Mouse (Mus musculus) E14TG2a.4 (cell line): ENCODE data around the gene Sh3bp5.

Experiments
- H3K27me3 ChIP-seq: 2 replicates; pipeline ENCODE4 v1.6.1; 2014; ENCODE audit warnings: low read length, control low read depth; ENCODE audit not compliant: insufficient read depth
- H3K36me3 ChIP-seq: 2 replicates; pipeline ENCODE4 v1.6.1; 2014; ENCODE audit warnings: low read length, control low read depth; ENCODE audit not compliant: insufficient read depth
- H3K4me1 ChIP-seq: replicated peaks from 2 replicates; pipeline ENCODE4 v1.6.1; 2014; ENCODE audit warnings: low read depth, low read length, control low read depth
- H3K4me3 ChIP-seq: replicated peaks from 2 replicates; pipeline ENCODE4 v1.5.1; 2014; ENCODE audit warnings: mild to moderate bottlenecking, low read length
- H3K9me3 ChIP-seq: 2 replicates; pipeline ENCODE4 v1.6.1; 2014; ENCODE audit warnings: low read length, control low read depth
- CTCF ChIP-seq: conservative IDR thresholded peaks from 2 replicates; pipeline ENCODE4 v1.5.1; 2014; ENCODE audit warnings: low read length
- NANOG ChIP-seq: IDR thresholded peaks from 2 replicates; pipeline ENCODE4 v1.6.1; 2014; ENCODE audit warnings: borderline replicate concordance, low read length, mixed read lengths
- POU5F1 ChIP-seq: IDR thresholded peaks from 2 replicates; pipeline ENCODE4 v1.6.1; 2014; ENCODE audit warnings: low read length, borderline replicate concordance

Sh3bp5 gene

DNA sequence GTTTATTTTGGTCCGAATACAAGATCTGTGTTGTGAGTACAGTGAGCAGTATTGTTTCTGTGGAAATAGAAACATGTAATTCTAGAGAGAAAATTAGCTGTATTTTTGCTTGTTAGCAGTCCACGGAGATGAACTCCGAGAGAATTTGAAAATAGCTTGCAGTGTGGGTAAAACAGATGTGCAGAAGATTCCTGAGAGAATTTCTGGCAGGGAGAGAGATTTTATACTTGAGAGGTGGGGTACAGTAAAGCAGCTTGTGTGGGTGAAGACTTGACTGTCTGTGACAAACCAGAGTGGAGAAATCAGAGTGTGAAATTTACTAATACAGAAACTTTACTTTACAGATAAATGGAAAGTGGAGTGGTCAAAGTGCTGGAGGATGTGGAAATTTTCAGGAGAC is 66.5 kb downstream of the Sh3bp5 start:
- H3K4me3 ChIP-seq = no peak overlapping the region
- H3K4me1 ChIP-seq = no peaks in the 10 kb centered on the region
- H3K36me3 ChIP-seq = peaks cover 70% of the 10 kb centered on the region
- TF ChIP-seq CTCF = no peak
- no peaks in the 10 kb centered on the region for H3K27me3 ChIP-seq
- H3K9me3 ChIP-seq = no peaks in the 10 kb centered on the region

DNA sequence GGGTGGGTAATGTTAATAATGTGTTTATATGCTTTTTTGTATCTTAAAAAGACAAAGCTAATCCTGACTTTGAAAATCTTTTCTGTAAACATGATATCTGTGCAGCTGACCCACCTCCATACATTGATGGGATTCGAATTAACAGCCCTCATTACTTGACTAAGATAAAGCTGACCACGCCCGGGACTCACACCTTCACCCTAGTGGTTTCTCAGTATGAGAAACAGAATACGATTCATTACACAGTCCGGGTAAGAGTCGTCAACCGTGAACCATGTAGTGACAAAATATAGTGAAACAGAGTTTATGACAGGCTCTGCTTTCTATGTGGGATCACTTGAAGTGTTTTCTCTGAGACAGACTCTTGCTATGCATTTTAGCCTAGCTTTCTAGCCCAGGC is 67.9 kb downstream of the Sh3bp5 start:
- Histone ChIP-seq H3K27me3 (no peaks in the 10 kb centered on the region), H3K36me3 (peaks cover 67% of the 10 kb centered on the region), H3K9me3 (no peaks in the 10 kb centered on the region), H3K4me3 (no peak overlapping the region), H3K4me1 (no peaks in the 10 kb centered on the region)
- TF ChIP-seq CTCF (no peak), POU5F1 (no peak), NANOG (no peak)

DNA sequence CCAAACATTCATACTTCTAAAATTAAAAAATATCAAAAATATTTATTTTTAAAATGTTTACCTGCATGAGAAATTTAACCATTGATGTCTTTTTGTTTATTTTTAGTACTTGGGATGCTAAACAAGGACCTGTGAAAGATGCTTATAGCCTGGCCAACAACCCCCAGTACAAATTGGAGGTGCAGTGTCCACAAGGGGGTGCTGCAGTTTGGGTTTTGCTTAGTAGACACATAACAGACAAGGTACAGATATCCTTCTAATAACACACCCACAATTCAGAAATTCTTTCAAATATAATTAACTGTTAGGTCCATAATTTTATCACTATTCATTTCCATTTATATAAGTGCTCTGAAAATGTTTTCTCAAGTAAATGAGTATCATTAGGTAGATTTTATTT is 70.5 kb downstream of the Sh3bp5 start:
- no peaks in the 10 kb centered on the region for H3K4me1 ChIP-seq
- no peaks in the 10 kb centered on the region for H3K9me3 ChIP-seq
- peaks cover 59% of the 10 kb centered on the region for H3K36me3 ChIP-seq
- no peaks in the 10 kb centered on the region for H3K27me3 ChIP-seq
- no peak for TF ChIP-seq NANOG
- TF ChIP-seq CTCF = peak; percentile 55
- no peak overlapping the region for H3K4me3 ChIP-seq

GRCm38 (mm10) chr14:31364589-31364988 is 71.3 kb downstream of the Sh3bp5 start:
- Histone ChIP-seq H3K4me1 (no peaks in the 10 kb centered on the region), H3K36me3 (peaks cover 56% of the 10 kb centered on the region), H3K9me3 (no peaks in the 10 kb centered on the region), H3K4me3 (no peak overlapping the region), H3K27me3 (no peaks in the 10 kb centered on the region)
- TF ChIP-seq NANOG = no peak
- no peak for TF ChIP-seq CTCF
- no peak for TF ChIP-seq POU5F1

DNA sequence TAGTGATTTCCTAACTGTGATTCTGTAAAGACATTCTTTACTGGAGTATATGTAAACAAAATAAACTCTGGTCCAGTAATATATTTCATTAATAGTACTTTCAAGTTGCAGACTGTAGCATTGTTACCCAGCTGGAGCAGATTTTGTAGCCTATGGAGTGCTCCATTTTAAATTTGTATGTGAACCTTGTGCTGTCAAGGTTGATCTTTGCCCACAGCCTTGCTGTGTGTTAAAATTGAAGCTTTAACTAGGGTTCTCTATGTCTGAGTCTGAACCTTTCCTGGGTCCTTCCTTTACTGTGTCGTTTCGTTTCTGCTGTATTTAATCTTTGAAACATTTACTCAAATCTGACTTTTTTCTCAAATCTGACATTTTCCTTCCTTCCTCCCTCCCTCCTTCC is 73.6 kb downstream of the Sh3bp5 start:
- Histone ChIP-seq H3K9me3 (no peaks in the 10 kb centered on the region), H3K27me3 (no peaks in the 10 kb centered on the region), H3K36me3 (peaks cover 46% of the 10 kb centered on the region), H3K4me3 (no peak overlapping the region), H3K4me1 (no peaks in the 10 kb centered on the region)
- no peak for TF ChIP-seq POU5F1
- TF ChIP-seq NANOG = no peak
- no peak for TF ChIP-seq CTCF

GRCm38 (mm10) chr14:31345367-31345766 is 90.5 kb downstream of the Sh3bp5 start:
- no peaks in the 10 kb centered on the region for H3K9me3 ChIP-seq
- no peaks in the 10 kb centered on the region for H3K27me3 ChIP-seq
- no peaks in the 10 kb centered on the region for H3K4me1 ChIP-seq
- no peak for TF ChIP-seq POU5F1
- no peak for TF ChIP-seq NANOG
- no peak for TF ChIP-seq CTCF
- peaks cover 27% of the 10 kb centered on the region for H3K36me3 ChIP-seq
- H3K4me3 ChIP-seq = no peak overlapping the region

GRCm38 (mm10) chr14:31343241-31343640 is 92.6 kb downstream of the Sh3bp5 start:
- Histone ChIP-seq H3K36me3 (peaks cover 19% of the 10 kb centered on the region), H3K27me3 (no peaks in the 10 kb centered on the region), H3K4me3 (no peak overlapping the region), H3K9me3 (no peaks in the 10 kb centered on the region), H3K4me1 (peaks cover 3% of the 10 kb centered on the region; the same call in 1 of the 2 replicates)
- TF ChIP-seq POU5F1 (no peak), CTCF (no peak), NANOG (no peak)

DNA sequence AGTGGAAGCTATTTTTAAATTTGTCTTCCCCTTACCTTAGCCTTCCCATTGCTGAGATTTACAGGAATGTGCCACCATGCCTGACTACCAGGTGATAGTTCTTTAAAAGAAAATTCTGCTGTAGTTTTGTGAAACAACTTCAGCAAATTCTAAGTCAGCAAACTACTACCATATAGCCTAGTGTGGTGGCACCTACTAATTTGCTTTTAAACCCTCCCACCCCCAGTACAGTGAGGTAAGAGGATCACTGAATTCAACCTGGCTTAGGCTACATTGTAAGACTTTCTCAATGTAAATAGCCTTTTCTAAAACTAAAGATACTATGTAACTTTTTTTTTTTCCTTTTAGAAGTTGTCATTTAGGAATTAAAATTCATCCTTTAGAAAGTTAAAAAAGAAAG is 97.9 kb downstream of the Sh3bp5 start:
- TF ChIP-seq CTCF (no peak), POU5F1 (no peak), NANOG (no peak)
- no peak overlapping the region; the same call in 1 of the 2 replicates for H3K4me3 ChIP-seq
- no peaks in the 10 kb centered on the region for H3K9me3 ChIP-seq
- peaks cover 22% of the 10 kb centered on the region for H3K4me1 ChIP-seq
- 0 out of 2 replicates have a peak, but pooled peaks cover 3% of the 10 kb centered on the region for H3K27me3 ChIP-seq
- H3K36me3 ChIP-seq = peaks cover 4% of the 10 kb centered on the region; the same call in 1 of the 2 replicates

- H3K4me3 ChIP-seq = peak overlapping the region; percentile 94
- TF ChIP-seq CTCF = no peak
- 0 out of 2 replicates have a peak, but pooled peaks cover 5% of the 10 kb centered on the region for H3K27me3 ChIP-seq
- peaks cover 4% of the 10 kb centered on the region; the same call in 1 of the 2 replicates for H3K36me3 ChIP-seq
- H3K4me1 ChIP-seq = peaks cover 22% of the 10 kb centered on the region
- H3K9me3 ChIP-seq = no peaks in the 10 kb centered on the region
These were observed 98.5 kb downstream of the Sh3bp5 start for GRCm38 (mm10) chr14:31337406-31337805.
